ENCODE assay signal across 15 mouse cellular contexts in genomic region chr13:11348502-11348849, GRCm38 (mm10).
A peak's percentile ranks its signal among the peaks of the same experiment; 100 is the strongest.
DNase-seq lines count a peak whose midpoint lies in the region; ATAC-seq and TF ChIP-seq lines count a peak whose summit lies in the region.
"Had no signal": no experiment of that assay in that cellular context is flagged by ENCODE, and none has a peak within 500 bp of the region (broad histone marks: within the 10 kb centered on the region; RNA-seq: fewer than 3 reads in every experiment).

No protein-coding gene starts in this region.

- no peak overlapping the region for H3K9ac ChIP-seq in forebrain, embryonic 12.5 days
- no peak overlapping the region for H3K9ac ChIP-seq in forebrain, postnatal 0 days
- H3K9ac ChIP-seq in midbrain, embryonic 12.5 days (replicated peaks) = no peak overlapping the region
- no peak overlapping the region for H3K9ac ChIP-seq in midbrain, postnatal 0 days (replicated peaks; ENCODE audit: low read length, poor library complexity, severe bottlenecking)
- H3K9ac ChIP-seq in hindbrain, embryonic 13.5 days = no peak overlapping the region
- H3K9ac ChIP-seq in neural tube, embryonic 13.5 days = no peak overlapping the region
- H3K9ac ChIP-seq in intestine, embryonic 15.5 days = no peak overlapping the region
- H3K9ac ChIP-seq: heart, embryonic 13.5 days; limb, embryonic 15.5 days; stomach, embryonic 15.5 days had no signal

- peak overlapping the region; percentile 16; the same call in 1 of the 2 replicates for H3K27ac ChIP-seq in forebrain, embryonic 12.5 days
- no peak overlapping the region for H3K27ac ChIP-seq in forebrain, postnatal 0 days (ENCODE audit: low read depth, low read length)
- H3K27ac ChIP-seq in midbrain, embryonic 12.5 days (replicated peaks) = no peak overlapping the region
- no peak overlapping the region for H3K27ac ChIP-seq in midbrain, postnatal 0 days (ENCODE audit: low read depth, low read length)
- H3K27ac ChIP-seq in hindbrain, embryonic 13.5 days = peak overlapping the region; percentile 50
- H3K27ac ChIP-seq in neural tube, embryonic 13.5 days (replicated peaks) = no peak overlapping the region
- H3K27ac ChIP-seq in intestine, embryonic 15.5 days = no peak overlapping the region
- H3K27ac ChIP-seq: heart, embryonic 13.5 days; limb, embryonic 15.5 days; stomach, embryonic 15.5 days had no signal

- no peaks in the 10 kb centered on the region for H3K27me3 ChIP-seq in forebrain, embryonic 12.5 days
- no peaks in the 10 kb centered on the region for H3K27me3 ChIP-seq in forebrain, postnatal 0 days (ENCODE audit: insufficient read depth, low read length)
- no peaks in the 10 kb centered on the region for H3K27me3 ChIP-seq in midbrain, embryonic 12.5 days
- H3K27me3 ChIP-seq in midbrain, postnatal 0 days (ENCODE audit: insufficient read depth, low read length) = no peaks in the 10 kb centered on the region
- H3K27me3 ChIP-seq in hindbrain, embryonic 13.5 days = no peaks in the 10 kb centered on the region
- no peaks in the 10 kb centered on the region for H3K27me3 ChIP-seq in neural tube, embryonic 13.5 days
- H3K27me3 ChIP-seq in intestine, embryonic 15.5 days (replicated peaks) = no peaks in the 10 kb centered on the region
- H3K27me3 ChIP-seq: heart, embryonic 13.5 days; limb, embryonic 15.5 days; stomach, embryonic 15.5 days had no signal

- H3K4me2 ChIP-seq in forebrain, embryonic 12.5 days = no peak overlapping the region
- no peak overlapping the region for H3K4me2 ChIP-seq in forebrain, postnatal 0 days (ENCODE audit: low read depth)
- no peak overlapping the region for H3K4me2 ChIP-seq in midbrain, embryonic 12.5 days (replicated peaks)
- no peak overlapping the region for H3K4me2 ChIP-seq in midbrain, postnatal 0 days (ENCODE audit: low read depth, low read length, poor library complexity, severe bottlenecking)
- no peak overlapping the region for H3K4me2 ChIP-seq in hindbrain, embryonic 13.5 days
- no peak overlapping the region for H3K4me2 ChIP-seq in neural tube, embryonic 13.5 days
- no peak overlapping the region for H3K4me2 ChIP-seq in intestine, embryonic 15.5 days (replicated peaks)
- H3K4me2 ChIP-seq: heart, embryonic 13.5 days; limb, embryonic 15.5 days; stomach, embryonic 15.5 days had no signal

- H3K9me3 ChIP-seq in forebrain, embryonic 12.5 days = no peaks in the 10 kb centered on the region
- H3K9me3 ChIP-seq in forebrain, postnatal 0 days (ENCODE audit: low read length) = no peaks in the 10 kb centered on the region
- no peaks in the 10 kb centered on the region for H3K9me3 ChIP-seq in midbrain, embryonic 12.5 days
- no peaks in the 10 kb centered on the region for H3K9me3 ChIP-seq in midbrain, postnatal 0 days (ENCODE audit: low read length)
- H3K9me3 ChIP-seq in hindbrain, embryonic 13.5 days = no peaks in the 10 kb centered on the region
- H3K9me3 ChIP-seq in neural tube, embryonic 13.5 days = no peaks in the 10 kb centered on the region
- no peaks in the 10 kb centered on the region for H3K9me3 ChIP-seq in intestine, embryonic 15.5 days
- H3K9me3 ChIP-seq: heart, embryonic 13.5 days; limb, embryonic 15.5 days; stomach, embryonic 15.5 days had no signal

- no peaks in the 10 kb centered on the region; the same call in 1 of the 2 replicates for H3K4me1 ChIP-seq in forebrain, embryonic 12.5 days
- no peaks in the 10 kb centered on the region for H3K4me1 ChIP-seq in forebrain, postnatal 0 days (ENCODE audit: insufficient read depth)
- H3K4me1 ChIP-seq in midbrain, embryonic 12.5 days = 0 out of 2 replicates have a peak, but pooled peaks cover 8% of the 10 kb centered on the region
- no peaks in the 10 kb centered on the region for H3K4me1 ChIP-seq in midbrain, postnatal 0 days (ENCODE audit: insufficient read depth, low read length)
- H3K4me1 ChIP-seq in hindbrain, embryonic 13.5 days (replicated peaks) = peaks cover 4% of the 10 kb centered on the region; the same call in 1 of the 2 replicates
- peaks cover 7% of the 10 kb centered on the region; the same call in 1 of the 2 replicates for H3K4me1 ChIP-seq in neural tube, embryonic 13.5 days (replicated peaks)
- no peaks in the 10 kb centered on the region for H3K4me1 ChIP-seq in intestine, embryonic 15.5 days (replicated peaks)
- H3K4me1 ChIP-seq: heart, embryonic 13.5 days; stomach, embryonic 15.5 days had no signal

- TF ChIP-seq CTCF in forebrain, postnatal 0 days (IDR thresholded peaks at IDR 0.05; ENCODE audit: low read depth) = no peak
- TF ChIP-seq CTCF in midbrain, postnatal 0 days (IDR thresholded peaks at IDR 0.05) = no peak

- WGBS in forebrain, embryonic 12.5 days = 31% methylated on average over 4 of the region's 4 CpGs
- WGBS in forebrain, postnatal 0 days = 18% methylated on average over 4 of the region's 4 CpGs
- 50% methylated on average over 4 of the region's 4 CpGs for WGBS in midbrain, embryonic 12.5 days
- WGBS in midbrain, postnatal 0 days = 36% methylated on average over 4 of the region's 4 CpGs
- 44% methylated on average over 4 of the region's 4 CpGs for WGBS in hindbrain, embryonic 13.5 days
- WGBS in neural tube, embryonic 13.5 days = 41% methylated on average over 4 of the region's 4 CpGs
- WGBS in intestine, embryonic 15.5 days = 47% methylated on average over 4 of the region's 4 CpGs

- no peaks in the 10 kb centered on the region for H3K36me3 ChIP-seq in forebrain, embryonic 12.5 days (replicated peaks)
- H3K36me3 ChIP-seq in forebrain, postnatal 0 days (ENCODE audit: insufficient read depth) = no peaks in the 10 kb centered on the region
- H3K36me3 ChIP-seq in midbrain, embryonic 12.5 days = no peaks in the 10 kb centered on the region
- no peaks in the 10 kb centered on the region for H3K36me3 ChIP-seq in midbrain, postnatal 0 days (ENCODE audit: insufficient read depth, low read length)
- H3K36me3 ChIP-seq in hindbrain, embryonic 13.5 days = no peaks in the 10 kb centered on the region
- H3K36me3 ChIP-seq in neural tube, embryonic 13.5 days = no peaks in the 10 kb centered on the region
- H3K36me3 ChIP-seq in intestine, embryonic 15.5 days = no peaks in the 10 kb centered on the region
- H3K36me3 ChIP-seq: heart, embryonic 13.5 days; limb, embryonic 15.5 days; stomach, embryonic 15.5 days had no signal

- peak; percentile 65 for ATAC-seq in forebrain, embryonic 12.5 days (ENCODE audit: low FRiP score)
- ATAC-seq in forebrain, postnatal 0 days = no peak
- ATAC-seq in midbrain, embryonic 12.5 days (ENCODE audit: low FRiP score, low read depth) = peak; percentile 57
- ATAC-seq in midbrain, postnatal 0 days (ENCODE audit: low FRiP score) = no peak
- no peak for ATAC-seq in hindbrain, embryonic 13.5 days (ENCODE audit: low FRiP score)
- ATAC-seq in neural tube, embryonic 13.5 days (ENCODE audit: low read depth) = peak; percentile 54
- no peak for ATAC-seq in intestine, embryonic 15.5 days

- H3K4me3 ChIP-seq in forebrain, embryonic 12.5 days (replicated peaks) = no peak overlapping the region
- H3K4me3 ChIP-seq in forebrain, postnatal 0 days (ENCODE audit: low read depth, low read length) = no peak overlapping the region
- no peak overlapping the region for H3K4me3 ChIP-seq in midbrain, embryonic 12.5 days
- H3K4me3 ChIP-seq in midbrain, postnatal 0 days (ENCODE audit: low read depth, low read length) = no peak overlapping the region
- no peak overlapping the region for H3K4me3 ChIP-seq in hindbrain, embryonic 13.5 days
- H3K4me3 ChIP-seq in neural tube, embryonic 13.5 days = no peak overlapping the region
- no peak overlapping the region for H3K4me3 ChIP-seq in intestine, embryonic 15.5 days (replicated peaks)
- H3K4me3 ChIP-seq: heart, embryonic 13.5 days; limb, embryonic 15.5 days; stomach, embryonic 15.5 days had no signal

- DNase-seq in forebrain, postnatal 0 days = no peak
- DNase-seq in midbrain, postnatal 0 days (ENCODE audit: low spot score) = no peak
- DNase-seq in spleen, adult 18-20 months = no peak
- DNase-seq: heart, postnatal 36 days; kidney, adult 18-20 months; right cerebral cortex, adult 18-20 months; thymus, postnatal 14 days had no signal

Comparison
In these comparisons a context has a peak if more than half of its experiments do, and no peak if none do; other contexts are left out.
1. ATAC-seq: peak in forebrain, embryonic 12.5 days (single experiment), midbrain, embryonic 12.5 days (single experiment) and neural tube, embryonic 13.5 days (single experiment); none in forebrain, postnatal 0 days (single experiment), midbrain, postnatal 0 days (single experiment), hindbrain, embryonic 13.5 days (single experiment) and intestine, embryonic 15.5 days (single experiment).
2. H3K27ac ChIP-seq: peak in forebrain, embryonic 12.5 days (single experiment) and hindbrain, embryonic 13.5 days (single experiment); none in forebrain, postnatal 0 days (single experiment), midbrain, embryonic 12.5 days (single experiment), midbrain, postnatal 0 days (single experiment), neural tube, embryonic 13.5 days (single experiment) and intestine, embryonic 15.5 days (single experiment).